Mouse (Mus musculus): ENCODE measurements around the gene Sf3a2. TPM values are rescaled to one million over a fixed set of nuclear protein-coding genes. Genes with fewer than 3 reads are reported as not detected.

Sf3a2 gene
- polyA plus RNA-seq, 1 experiment from 2014 or later = 39.0 TPM

DNA sequence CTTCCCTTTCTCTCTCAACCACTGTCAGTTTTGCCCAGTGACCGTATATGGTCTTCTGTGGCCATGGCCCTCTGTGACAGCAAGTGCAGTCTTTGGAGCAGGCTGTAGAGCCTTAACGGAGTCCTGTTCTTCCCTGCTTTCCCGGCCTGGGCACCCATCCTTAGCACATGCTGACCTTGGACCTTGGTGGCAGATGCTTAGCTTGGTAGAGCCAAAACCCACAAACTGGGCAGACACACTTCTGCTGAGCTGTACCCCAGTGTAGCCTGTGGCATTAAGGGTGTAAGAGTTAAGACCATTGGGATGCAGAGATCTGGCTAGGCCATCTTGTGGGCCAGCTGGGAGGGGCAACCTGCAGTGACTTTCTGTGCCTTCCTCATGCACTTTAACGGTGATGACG lies 24.2 kb upstream of the Sf3a2 start:
- Histone ChIP-seq H3K9ac (ENCODE audit: low read depth, low read length) (no peak overlapping the region), H3K4me1 (replicated peaks; ENCODE audit: control insufficient read depth, insufficient read depth, low read length) (no peaks in the 10 kb centered on the region), H3K4me2 (replicated peaks; ENCODE audit: low read depth) (no peak overlapping the region), H3K4me3 (ENCODE audit: low read depth, low read length) (no peak overlapping the region), H3K36me3 (ENCODE audit: control insufficient read depth, insufficient read depth) (peaks cover 97% of the 10 kb centered on the region), H3K9me3 (ENCODE audit: control insufficient read depth) (no peaks in the 10 kb centered on the region), H3K27me3 (replicated peaks; ENCODE audit: control insufficient read depth, insufficient read depth, low read length) (no peaks in the 10 kb centered on the region), H3K27ac (ENCODE audit: low read depth, low read length) (peak overlapping the region; percentile 10; the same call in 1 of the 2 replicates)
- no peak for TF ChIP-seq CTCF (IDR thresholded peaks at IDR 0.05; ENCODE audit: low read depth)
- no peak for ATAC-seq
- 79% methylated on average over 5 of the region's 5 CpGs for WGBS

DNA sequence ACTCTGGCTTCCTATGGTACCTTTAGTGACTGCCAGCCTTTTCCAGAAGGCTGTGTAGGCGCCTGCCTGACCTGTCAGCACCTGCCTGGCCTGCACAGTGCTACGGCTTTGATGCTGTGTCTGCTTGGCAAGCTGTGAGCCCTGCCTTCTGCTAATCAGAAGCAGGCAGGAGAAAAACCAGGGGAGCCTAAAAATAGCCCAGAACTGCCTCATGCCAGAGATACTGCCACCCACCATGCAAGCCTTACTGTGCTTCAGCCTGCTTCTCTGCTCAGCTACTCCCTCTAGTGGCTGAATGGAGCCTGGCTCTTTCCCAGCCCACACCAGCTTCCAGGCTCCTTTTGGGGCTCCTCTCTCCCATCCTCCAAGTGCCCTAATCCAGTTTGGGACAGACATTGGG lies 23.4 kb upstream of the Sf3a2 start:
- H3K9me3 ChIP-seq (ENCODE audit: control insufficient read depth) = no peaks in the 10 kb centered on the region

DNA sequence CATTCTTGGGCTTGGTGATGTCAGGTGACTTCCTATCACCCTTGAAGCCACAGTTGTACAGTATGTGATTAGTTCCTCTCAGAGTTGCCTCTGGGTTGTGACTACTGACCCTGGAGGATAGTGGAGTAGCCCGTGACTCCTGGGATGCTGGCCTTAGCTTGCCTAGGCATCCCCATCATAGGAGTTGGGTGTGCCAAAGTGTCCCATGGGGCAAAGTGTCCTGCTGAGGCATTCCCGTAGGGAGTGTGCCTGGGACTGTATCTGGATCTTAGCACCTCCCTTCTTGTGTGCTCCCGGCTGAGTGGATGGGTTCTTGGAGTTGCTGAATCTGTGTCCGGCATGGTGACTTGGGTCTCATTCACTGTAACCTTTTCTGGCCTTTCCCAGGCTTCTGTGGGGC lies 23.0 kb upstream of the Sf3a2 start:
- 0 out of 2 replicates have a peak, but pooled peaks have one; percentile 6 for ATAC-seq
- Histone ChIP-seq H3K4me1 (replicated peaks; ENCODE audit: control insufficient read depth, insufficient read depth, low read length) (no peaks in the 10 kb centered on the region), H3K4me2 (replicated peaks; ENCODE audit: low read depth) (no peak overlapping the region), H3K27me3 (replicated peaks; ENCODE audit: control insufficient read depth, insufficient read depth, low read length) (no peaks in the 10 kb centered on the region), H3K36me3 (ENCODE audit: control insufficient read depth, insufficient read depth) (peaks cover 97% of the 10 kb centered on the region), H3K27ac (ENCODE audit: low read depth, low read length) (no peak overlapping the region), H3K9ac (ENCODE audit: low read depth, low read length) (no peak overlapping the region), H3K4me3 (ENCODE audit: low read depth, low read length) (no peak overlapping the region), H3K9me3 (ENCODE audit: control insufficient read depth) (no peaks in the 10 kb centered on the region)
- WGBS = 92% methylated on average over 4 of the region's 4 CpGs
- TF ChIP-seq CTCF (IDR thresholded peaks at IDR 0.05; ENCODE audit: low read depth) = no peak

More for the DNA sequence above, 23.4 kb upstream of the Sf3a2 start:
- no peaks in the 10 kb centered on the region for H3K4me1 ChIP-seq (replicated peaks; ENCODE audit: control insufficient read depth, insufficient read depth, low read length)
- peak; percentile 94 for TF ChIP-seq CTCF (IDR thresholded peaks at IDR 0.05; ENCODE audit: low read depth)
- H3K4me2 ChIP-seq (replicated peaks; ENCODE audit: low read depth) = no peak overlapping the region
- H3K4me3 ChIP-seq (ENCODE audit: low read depth, low read length) = no peak overlapping the region
- H3K27ac ChIP-seq (ENCODE audit: low read depth, low read length) = no peak overlapping the region
- H3K36me3 ChIP-seq (ENCODE audit: control insufficient read depth, insufficient read depth) = peaks cover 97% of the 10 kb centered on the region
- 54% methylated on average over 2 of the region's 2 CpGs for WGBS
- no peak overlapping the region for H3K9ac ChIP-seq (ENCODE audit: low read depth, low read length)
- H3K27me3 ChIP-seq (replicated peaks; ENCODE audit: control insufficient read depth, insufficient read depth, low read length) = no peaks in the 10 kb centered on the region
- peak; percentile 53 for ATAC-seq

DNA sequence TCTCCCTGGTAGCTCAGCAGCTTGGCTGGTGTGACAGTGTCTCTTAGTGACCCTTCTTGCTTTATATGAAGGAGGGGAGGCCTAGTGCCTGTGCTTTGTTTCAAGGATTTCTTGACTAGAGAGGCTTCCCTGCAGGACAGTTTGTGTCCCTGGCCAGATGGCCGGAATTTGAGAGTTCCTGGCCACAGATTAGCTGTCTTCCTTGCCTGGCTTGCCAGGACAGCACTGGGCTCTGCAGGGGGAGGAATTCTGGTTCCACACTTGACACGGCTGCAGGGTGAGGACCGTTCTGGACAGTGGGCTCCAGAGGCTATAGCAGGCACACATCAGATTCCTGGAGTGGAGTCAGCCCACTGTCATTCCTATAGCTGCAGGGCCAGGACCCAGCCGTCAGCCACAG lies 22.3 kb upstream of the Sf3a2 start:
- Histone ChIP-seq H3K27me3 (replicated peaks; ENCODE audit: control insufficient read depth, insufficient read depth, low read length) (no peaks in the 10 kb centered on the region), H3K4me3 (ENCODE audit: low read depth, low read length) (no peak overlapping the region), H3K27ac (ENCODE audit: low read depth, low read length) (no peak overlapping the region), H3K9ac (ENCODE audit: low read depth, low read length) (no peak overlapping the region), H3K4me1 (replicated peaks; ENCODE audit: control insufficient read depth, insufficient read depth, low read length) (no peaks in the 10 kb centered on the region), H3K4me2 (replicated peaks; ENCODE audit: low read depth) (no peak overlapping the region), H3K36me3 (ENCODE audit: control insufficient read depth, insufficient read depth) (peaks cover 97% of the 10 kb centered on the region), H3K9me3 (ENCODE audit: control insufficient read depth) (no peaks in the 10 kb centered on the region)
- TF ChIP-seq CTCF (IDR thresholded peaks at IDR 0.05; ENCODE audit: low read depth) = no peak
- 97% methylated on average over 4 of the region's 4 CpGs for WGBS
- ATAC-seq = no peak

DNA sequence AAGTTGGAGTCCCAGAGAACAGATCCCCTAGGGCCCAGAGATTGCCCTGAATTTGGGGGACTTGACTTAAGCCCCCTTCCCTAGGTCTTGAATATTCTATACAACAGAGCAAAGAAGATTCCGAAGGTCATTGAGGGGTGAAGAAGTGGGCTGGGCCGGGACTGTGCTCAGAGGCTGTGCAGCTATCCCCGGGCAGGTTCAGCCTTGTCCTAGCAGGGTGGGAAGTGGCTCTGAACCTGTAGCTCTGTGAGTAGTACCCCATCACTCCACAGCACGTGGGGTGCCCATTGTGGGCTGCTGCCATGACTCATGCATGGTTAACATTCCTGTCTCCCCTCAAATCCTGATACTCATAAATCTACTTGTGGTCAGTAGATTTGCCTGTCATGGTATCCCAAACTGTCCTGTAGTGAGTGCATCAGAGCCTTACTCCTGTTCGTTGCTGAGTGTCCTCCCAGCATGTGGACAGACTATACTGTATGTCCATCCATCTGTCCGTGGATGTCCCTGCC lies 21.6 kb upstream of the Sf3a2 start:
- WGBS = 84% methylated on average over 6 of the region's 6 CpGs
- Histone ChIP-seq H3K27me3 (replicated peaks; ENCODE audit: control insufficient read depth, insufficient read depth, low read length) (no peaks in the 10 kb centered on the region), H3K9ac (ENCODE audit: low read depth, low read length) (no peak overlapping the region), H3K9me3 (ENCODE audit: control insufficient read depth) (no peaks in the 10 kb centered on the region), H3K4me1 (replicated peaks; ENCODE audit: control insufficient read depth, insufficient read depth, low read length) (no peaks in the 10 kb centered on the region), H3K4me2 (replicated peaks; ENCODE audit: low read depth) (no peak overlapping the region), H3K27ac (ENCODE audit: low read depth, low read length) (no peak overlapping the region), H3K36me3 (ENCODE audit: control insufficient read depth, insufficient read depth) (peaks cover 97% of the 10 kb centered on the region), H3K4me3 (ENCODE audit: low read depth, low read length) (no peak overlapping the region)
- ATAC-seq = no peak
- TF ChIP-seq CTCF (IDR thresholded peaks at IDR 0.05; ENCODE audit: low read depth) = no peak

DNA sequence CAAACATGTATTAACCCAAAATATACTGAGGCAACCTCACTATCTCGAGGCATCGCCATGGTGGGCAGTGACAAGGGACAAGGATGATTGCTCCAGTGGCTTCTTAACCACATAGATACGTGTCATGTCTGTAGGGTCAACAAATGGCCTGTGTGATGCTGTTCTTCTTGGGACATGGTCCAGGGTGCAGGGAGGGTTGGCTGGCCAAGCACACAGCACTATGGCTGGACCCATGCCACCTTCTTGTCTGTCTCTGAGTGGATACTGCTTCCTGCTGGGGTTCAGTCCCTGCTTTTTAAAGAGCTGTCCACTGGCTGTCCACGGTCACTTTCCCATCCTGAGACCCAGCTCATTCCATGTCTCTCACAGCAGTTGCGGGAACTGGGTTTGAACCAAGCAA lies 20.9 kb upstream of the Sf3a2 start:
- Histone ChIP-seq H3K9ac (ENCODE audit: low read depth, low read length) (no peak overlapping the region), H3K4me2 (replicated peaks; ENCODE audit: low read depth) (no peak overlapping the region), H3K4me1 (replicated peaks; ENCODE audit: control insufficient read depth, insufficient read depth, low read length) (no peaks in the 10 kb centered on the region), H3K36me3 (ENCODE audit: control insufficient read depth, insufficient read depth) (peaks cover 96% of the 10 kb centered on the region), H3K27me3 (replicated peaks; ENCODE audit: control insufficient read depth, insufficient read depth, low read length) (no peaks in the 10 kb centered on the region), H3K4me3 (ENCODE audit: low read depth, low read length) (no peak overlapping the region), H3K27ac (ENCODE audit: low read depth, low read length) (no peak overlapping the region), H3K9me3 (ENCODE audit: control insufficient read depth) (no peaks in the 10 kb centered on the region)
- 90% methylated on average over 5 of the region's 5 CpGs for WGBS
- no peak for TF ChIP-seq CTCF (IDR thresholded peaks at IDR 0.05; ENCODE audit: low read depth)
- no peak for ATAC-seq

DNA sequence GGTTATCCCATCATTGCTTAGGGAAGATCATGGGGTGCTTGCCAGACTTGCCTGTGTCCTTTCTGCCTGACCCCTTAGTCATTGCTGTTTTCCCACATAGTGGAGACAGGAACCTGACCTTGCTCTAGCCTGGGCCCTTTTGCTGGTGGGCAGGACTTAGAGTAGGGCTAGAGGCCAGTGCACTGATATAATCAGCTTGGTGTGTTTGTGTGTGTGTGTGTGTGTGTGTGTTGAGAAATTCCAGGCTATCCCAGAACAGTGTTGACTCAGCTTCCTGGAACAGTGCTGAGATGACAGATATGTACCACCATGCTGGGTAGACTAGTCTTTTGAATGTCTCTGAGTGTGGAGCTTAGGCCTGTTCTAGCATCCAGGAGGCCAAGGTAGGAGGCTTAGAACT lies 18.4 kb upstream of the Sf3a2 start:
- Histone ChIP-seq H3K36me3 (ENCODE audit: control insufficient read depth, insufficient read depth) (peaks cover 96% of the 10 kb centered on the region), H3K4me1 (replicated peaks; ENCODE audit: control insufficient read depth, insufficient read depth, low read length) (no peaks in the 10 kb centered on the region), H3K4me2 (replicated peaks; ENCODE audit: low read depth) (no peak overlapping the region), H3K4me3 (ENCODE audit: low read depth, low read length) (no peak overlapping the region), H3K27ac (ENCODE audit: low read depth, low read length) (no peak overlapping the region), H3K9me3 (ENCODE audit: control insufficient read depth) (no peaks in the 10 kb centered on the region), H3K27me3 (replicated peaks; ENCODE audit: control insufficient read depth, insufficient read depth, low read length) (no peaks in the 10 kb centered on the region), H3K9ac (ENCODE audit: low read depth, low read length) (no peak overlapping the region)
- no peak for ATAC-seq
- TF ChIP-seq CTCF (IDR thresholded peaks at IDR 0.05; ENCODE audit: low read depth) = no peak
